Mouse (Mus musculus) thymus, postnatal 14 days (tissue): Measurements from ENCODE around the gene Tppp3.

Experiments
- DNase-seq: peaks from one replicate; pipeline ENCODE4 v3.0.0; 2021

The Tppp3 gene

DNA sequence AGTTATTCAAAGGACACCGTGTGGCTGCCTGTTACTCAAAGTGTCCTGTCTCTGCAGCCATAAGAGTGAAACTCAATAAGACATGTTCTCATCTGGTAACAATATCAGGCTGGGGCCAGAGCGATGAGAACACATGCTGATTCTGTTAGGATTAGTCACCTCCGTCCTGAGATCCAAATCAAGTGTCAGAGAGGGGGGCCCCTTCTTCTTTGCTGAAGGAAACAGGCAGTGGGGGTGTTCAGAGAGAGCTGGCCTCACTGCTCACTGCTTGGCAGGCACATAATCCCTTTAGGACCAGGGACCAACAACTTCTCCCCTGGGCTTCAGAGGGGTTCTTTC, 12.7 kb upstream of the Tppp3 start:
- DNase-seq: no peak

DNA sequence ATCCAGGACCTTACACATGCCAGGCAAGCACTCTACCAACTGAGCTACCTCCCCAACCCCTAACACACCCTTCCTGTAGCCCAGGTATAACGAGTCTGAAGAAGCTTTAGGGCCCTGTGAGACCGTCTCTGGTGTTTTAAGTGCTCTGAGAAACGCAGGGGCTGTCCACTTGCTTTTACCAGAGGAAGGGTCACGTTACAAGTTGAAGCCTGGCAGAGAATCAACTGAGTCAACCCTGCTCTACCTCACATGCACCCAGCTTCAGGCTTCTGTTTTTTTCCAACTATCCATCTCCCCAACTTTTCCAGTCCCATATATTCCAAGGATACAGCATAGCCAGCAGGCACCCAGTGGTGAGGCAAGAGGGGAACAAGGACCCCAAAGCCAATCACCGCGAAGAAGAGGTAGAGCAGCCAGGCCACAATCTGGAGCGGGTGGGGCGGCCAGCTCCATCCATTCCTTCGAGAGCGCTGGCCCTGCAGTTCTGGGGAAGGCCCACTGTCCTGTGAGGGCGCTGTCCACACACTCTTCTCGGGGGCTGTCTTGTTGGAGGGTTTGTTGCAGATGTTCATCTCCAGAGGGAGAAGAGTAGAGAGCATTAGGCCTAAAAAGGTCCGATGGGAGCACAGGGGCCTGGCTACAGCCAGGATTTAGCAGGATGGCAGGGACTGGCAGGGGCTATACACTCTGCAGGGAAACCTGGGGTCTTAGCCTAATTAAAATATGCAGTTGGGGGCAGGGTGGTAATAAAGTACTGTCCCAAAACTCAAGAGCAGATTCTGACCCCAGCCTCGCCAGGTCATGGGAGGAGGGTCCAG, 12.1 kb upstream of the Tppp3 start:
- DNase-seq: no peak

DNA sequence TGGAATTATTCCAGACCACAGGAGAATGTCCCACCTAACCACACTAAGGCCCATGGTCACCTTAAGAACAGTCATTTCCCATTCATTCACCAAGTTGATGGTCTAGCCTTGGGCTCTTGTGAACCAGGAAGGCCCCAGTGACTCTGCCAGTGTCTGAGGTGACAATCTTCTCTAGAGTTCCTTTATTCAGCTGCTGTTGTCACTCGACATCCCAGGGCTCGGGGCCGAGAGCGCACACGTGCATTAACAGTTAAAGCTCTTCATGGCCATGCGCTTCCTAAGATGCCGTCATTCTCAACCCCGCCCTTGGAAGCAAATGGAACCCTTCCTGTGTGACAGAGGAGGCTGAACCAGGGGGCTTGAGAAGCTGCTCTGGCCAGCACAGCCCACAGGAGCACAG, 10.8 kb upstream of the Tppp3 start:
- DNase-seq: no peak

DNA sequence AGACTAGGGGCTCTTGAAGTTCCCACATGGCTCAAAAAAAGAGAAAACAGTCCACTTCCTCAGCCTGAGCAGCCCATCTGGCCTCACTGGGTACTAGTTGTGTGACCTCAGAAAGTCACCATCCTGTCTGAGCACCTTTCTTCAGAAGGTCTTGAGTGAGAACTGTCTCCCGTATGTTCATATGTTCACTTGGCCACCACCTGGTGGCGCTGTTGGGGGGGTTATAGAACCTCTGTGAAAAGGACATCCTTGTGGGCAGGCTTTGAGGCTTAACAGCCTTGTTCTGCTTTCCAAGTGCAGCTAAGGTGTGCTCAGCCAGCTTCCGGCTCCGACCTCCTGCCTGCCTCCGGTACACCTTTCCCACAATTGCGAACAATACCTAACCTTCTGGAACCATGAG, 10.1 kb upstream of the Tppp3 start:
- DNase-seq: peak; percentile 25

DNA sequence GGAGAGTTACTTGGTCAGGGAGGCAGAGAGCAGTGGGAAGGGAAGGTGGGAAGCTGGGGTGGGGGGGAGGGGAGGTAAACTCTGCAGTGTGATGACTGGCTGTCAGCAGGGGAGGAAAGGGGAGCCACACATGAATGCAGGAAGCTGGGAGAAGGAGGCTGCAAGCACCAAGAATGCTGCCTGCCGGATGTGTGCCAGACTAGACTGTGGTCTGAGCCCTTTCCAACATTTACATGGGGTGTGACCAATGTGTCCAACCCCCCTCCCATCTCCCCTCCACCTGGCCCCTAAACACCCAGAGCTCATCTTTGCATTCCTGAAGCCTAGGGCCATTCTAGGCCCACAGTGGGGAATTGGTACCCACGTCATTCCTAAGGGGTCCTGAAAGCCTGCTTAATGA, 9.7 kb upstream of the Tppp3 start:
- no peak for DNase-seq

DNA sequence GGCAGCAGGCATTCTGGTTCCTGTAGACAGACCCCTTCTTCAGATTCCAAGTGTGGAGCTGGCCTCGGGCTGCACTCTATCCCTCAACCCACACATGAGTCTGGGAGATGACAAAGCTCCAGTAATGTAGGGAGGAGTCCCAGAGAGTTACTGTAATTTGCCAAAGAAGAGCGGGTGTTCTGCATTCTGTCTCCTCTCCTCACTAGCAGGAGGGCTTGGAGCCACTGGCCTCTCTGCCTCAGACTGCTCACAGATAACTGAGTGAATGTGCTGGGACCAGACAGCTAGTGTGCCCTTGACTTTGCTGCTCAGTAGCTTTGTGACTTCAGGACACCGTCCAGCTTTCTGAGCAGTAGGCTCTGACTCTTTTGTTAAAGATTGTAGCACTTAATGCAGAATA, 6.5 kb upstream of the Tppp3 start:
- DNase-seq: no peak

DNA sequence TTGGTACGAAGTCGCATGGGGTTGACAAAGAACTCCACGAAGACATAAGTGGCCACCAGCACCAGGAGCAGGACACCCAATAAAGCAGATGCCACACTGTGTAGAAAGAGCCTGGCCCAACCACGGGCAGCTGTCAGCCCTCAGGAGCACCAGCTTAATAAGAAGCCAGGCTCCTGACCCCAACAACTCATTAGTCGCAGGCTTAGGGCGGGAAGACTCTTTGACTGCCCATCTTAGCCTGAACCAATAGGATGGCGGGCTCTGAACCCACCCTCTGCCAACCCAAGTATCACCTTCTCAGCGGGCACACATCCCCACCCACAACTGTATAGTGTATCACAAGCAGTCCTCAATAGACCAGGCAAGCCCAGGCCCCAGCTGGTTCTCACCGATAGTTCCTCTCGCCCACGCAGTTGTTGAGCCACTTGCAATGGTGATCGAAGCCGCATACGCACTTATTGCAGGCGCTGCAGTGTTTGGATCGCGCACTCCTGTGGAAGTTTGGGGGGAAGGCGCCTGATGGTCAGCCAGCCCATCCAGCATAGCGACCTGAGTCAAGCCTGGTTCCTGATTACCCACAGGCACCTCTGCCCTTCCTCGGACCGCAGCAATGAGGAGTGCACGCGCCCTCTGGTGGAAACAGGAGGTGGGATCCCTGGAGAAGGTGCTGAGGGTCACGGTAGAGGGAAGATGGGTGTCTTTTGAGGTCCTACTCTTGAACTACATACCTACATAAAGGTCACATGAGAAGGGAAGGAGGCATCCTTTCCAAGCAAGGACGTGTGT, 5.5 kb upstream of the Tppp3 start:
- peak; percentile 65 for DNase-seq

DNA sequence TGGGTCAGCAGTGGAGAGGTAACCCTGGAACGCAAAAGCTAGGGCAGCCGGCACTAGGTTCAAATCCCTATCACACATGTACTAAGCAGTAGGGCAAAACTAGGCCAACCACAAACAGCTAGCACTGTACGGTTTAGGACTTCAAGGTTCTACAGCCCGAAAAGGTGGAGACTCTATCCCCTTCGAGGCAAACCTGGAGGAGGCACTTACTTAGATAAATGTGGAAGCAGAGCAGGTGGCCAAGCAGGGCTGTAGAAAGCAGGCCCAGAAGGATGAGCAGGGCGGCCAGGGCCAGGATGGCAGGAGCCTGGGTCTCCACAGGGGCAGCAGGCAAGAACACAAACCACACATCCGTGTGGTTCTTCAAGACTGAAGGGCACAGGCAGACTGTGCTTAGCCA, 4.8 kb upstream of the Tppp3 start:
- DNase-seq: no peak

DNA sequence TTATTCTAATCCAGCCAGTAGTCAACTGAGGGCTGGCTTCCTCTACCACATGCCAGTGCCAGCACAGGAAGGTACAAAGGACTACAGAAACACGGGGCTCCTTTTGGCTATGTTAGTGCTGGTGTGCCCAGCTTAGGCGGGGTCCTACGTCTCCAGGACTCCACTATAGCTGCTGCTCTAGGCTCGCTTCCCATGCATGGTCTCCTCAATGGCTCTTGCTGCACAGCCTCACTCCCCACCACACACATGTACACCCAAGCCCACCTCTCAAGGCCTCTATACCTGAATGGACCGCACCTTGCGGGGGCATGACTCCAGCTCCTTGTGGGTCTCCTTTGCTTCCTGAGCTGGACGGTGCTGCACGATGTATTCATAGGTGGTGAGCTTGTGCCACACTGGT, 4.4 kb upstream of the Tppp3 start:
- no peak for DNase-seq

DNA sequence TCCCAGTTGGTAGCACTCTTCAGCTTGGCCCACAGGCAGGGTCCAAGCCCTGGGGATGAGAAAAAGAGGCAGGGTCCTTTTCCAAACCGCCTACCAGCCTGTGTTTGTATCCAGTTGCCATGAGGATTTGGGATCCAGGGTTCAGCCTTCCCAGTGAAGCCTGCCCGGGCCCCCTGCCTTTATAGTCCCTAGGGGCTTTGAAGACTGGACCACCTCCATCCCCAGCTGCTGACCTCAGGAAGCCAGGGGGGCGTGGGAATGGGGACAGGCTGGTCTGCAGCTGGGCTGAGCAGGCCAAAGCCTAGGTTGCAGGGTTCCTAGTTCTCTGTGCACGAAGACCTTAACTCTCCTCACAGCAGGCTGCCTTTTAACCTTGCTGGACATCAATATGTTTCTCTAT, 3.9 kb upstream of the Tppp3 start:
- no peak for DNase-seq

DNA sequence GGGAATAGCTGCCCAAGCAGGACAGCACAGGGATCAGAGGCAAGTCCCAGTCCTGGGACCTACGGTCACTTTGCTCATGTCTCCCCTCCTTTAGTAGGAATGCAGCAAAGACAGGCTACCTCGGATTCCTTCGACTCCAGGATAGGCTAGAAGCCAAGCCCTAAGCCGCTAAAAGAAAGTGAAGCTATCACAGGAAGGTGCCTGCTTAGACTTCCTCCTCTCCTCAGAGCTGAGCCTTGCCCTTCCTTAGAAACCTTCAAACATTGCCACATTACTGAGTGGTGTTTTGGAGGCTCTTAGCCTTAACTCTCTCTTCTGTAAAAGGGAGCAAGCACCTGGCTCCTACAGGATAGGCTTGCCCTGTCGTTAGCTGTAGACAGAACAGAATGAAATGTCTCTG, 3.4 kb upstream of the Tppp3 start:
- DNase-seq: no peak

DNA sequence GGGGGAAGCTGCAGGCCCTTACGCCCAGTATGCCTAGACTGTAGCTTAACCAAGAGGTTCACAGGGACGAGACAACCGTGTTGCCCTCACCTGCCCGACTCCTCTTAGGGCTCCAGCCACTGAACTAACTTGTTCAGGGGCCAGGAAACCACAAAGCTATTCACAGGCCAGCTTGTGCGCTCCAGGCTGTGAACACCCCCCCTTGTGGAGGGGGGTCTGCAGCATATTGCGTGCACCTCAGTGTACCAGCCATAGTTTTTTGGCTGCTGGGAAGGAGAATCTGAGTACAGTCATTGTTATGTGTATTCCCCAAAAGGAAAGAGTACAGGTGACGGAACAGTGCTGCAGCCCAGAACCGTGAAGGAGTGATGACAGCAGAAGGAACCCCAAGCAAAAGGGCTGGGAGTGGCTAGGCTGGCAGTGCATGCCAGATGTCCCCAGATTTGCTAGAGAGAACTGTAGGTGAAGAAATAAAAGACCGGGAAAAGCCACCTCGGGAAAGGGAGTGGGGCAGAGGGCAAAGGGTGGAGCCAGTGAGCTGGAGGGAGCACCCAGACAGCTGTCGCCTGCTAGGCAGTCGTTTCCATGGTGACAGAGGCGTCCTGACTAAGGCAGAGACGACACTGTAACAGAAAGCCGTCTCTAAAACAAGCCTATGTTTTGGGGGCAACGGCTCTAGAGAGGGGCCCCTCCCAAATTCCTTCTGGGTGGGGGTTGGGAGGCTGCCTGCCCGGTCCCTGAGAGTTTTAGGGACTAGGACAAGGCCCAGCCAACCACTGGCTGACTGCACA, 2.7 kb upstream of the Tppp3 start:
- peak; percentile 45 for DNase-seq

DNA sequence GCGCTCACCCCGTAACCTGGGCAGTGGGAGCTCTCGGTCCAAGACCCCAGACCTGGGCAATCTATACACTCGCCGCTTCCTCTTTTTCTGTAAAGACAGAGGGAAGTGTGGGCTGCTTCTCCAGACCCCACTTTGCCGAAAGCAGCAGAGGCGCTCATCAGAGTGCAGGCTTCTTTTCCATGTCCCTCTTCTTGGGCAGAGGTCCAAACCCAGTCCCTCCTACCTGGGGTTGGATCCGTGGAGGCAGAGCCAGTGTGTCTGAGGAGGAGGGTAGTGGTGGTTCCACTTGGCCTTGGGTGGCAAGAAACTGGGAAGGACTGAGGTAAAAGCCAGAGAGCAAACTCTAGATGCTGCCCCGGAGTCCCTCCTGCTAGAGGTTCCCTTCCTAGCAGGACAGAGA, 1.7 kb upstream of the Tppp3 start:
- DNase-seq: no peak

DNA sequence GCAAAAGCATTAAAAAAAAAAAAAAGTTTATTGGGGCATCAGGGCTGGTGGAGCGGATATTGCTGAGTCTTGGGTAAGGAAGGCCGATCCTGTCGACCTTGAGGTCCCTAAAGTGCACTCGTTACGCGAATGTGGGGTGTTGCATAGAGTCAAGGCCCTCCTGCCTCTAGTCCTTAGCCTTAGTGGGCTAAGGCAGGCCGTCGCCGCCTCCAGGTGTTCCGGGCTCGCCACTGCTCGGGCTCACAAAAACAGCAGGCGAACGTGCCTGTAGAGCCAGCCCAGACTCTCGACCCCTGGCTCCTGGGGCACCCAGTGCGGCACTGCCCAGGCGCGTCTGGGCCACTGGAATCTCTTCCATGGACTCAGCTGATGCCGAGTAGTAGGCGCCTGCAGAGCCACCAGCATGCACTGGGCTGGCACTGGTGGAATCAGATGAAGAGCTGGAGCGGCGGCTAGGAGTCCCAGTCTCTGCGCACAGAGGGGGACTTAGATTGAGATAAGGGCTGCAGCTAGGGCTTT, 1.1 kb upstream of the Tppp3 start:
- no peak for DNase-seq

DNA sequence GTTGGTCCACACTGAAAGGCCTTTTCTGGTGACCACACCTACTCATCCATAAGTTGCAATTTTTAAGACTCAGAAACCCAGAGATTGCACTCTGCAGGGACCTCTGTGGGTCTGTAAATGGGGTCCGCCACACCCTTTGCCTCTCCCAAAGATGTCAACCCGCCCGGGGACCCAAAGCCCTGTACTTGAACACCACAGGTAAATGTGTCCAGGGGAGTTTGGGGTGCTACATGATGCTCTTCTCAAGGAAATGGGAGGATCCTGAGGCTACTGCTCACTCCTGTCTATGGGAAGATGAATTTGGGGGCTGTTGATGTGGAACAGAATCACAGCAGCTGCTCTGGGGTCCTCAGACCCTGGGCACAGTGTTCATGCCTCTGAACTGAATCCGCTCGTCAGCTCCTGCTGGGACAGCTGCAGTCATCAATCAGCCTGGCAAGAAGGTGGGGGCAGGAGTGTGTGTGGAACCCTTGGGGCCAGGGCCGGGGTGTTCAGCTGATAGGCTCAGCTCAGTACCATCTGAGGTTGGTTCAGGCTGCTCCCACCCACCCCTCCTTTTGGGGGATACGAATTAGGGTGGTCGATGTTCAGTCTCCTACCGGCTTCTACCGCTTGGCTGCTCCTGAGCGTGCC, 529 bp downstream of the Tppp3 start:
- no peak for DNase-seq

DNA sequence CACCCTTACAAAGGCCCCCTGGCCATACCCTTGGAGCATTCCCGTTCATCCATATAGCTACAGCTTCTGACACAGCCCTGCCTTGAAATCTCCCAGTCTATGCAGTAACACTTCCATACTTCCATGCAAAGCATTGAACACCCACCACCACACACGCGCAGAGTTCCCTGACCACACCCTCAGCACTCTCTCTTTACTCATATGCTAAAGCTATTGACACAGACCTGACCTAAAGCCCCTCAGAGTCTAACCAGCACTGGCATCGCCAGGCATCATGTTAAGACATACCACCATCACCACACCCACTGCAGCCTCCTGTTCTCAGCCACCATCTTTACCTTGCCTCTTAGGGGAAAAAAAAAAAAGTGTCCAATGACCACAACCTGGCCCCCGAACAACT, 1.1 kb downstream of the Tppp3 start:
- DNase-seq: no peak

DNA sequence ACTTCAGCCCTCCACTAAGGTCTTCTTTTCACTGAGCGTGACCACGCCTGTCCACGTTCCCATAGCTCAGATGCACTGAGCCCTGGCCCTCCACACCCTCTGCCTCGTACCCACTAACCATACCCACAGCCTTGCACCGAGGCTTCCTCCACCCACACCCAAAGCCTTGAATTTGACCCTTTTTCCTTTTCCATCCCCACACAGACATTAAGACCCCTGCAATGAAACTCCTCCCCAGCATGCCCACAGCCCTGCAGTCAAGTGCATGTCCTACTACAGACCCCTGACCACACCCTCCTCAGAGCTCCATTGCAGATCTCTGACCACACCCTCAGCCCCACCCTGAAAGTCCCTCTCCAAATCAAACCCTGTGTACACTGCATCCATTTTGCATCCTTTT, 1.5 kb downstream of the Tppp3 start:
- DNase-seq: no peak

DNA sequence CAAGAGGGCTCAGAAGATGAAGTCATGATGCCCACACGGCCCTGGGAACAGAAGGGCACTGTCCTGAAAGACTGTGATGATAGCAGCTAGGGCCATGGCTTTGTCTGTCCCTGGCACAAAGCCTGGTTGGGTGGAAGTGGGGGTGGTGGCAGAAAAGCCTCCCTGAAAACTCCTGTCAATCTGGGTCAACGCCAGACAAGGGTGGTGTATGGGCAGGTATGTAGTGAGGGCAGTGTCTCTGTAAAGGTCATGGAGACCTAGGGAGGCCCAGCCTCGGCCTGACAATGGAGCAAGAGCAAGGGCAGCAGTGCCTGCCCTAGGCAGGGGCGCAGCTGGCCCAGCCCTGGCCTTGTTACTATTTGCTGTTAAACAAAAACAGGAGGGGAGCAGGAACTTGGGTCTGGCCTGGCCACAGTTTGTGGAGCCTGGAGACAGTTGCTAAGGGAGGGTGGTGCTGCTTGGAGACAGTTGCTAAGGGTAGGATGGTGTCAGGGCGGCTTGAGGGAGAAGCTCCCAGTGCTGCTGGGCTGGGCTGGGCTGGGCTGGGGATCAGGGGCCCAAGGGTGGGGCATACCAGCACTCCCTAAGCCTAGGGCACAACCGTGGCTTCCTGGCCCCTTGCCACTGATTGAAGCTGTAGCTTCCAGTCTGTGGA, 2.2 kb downstream of the Tppp3 start:
- DNase-seq: no peak

DNA sequence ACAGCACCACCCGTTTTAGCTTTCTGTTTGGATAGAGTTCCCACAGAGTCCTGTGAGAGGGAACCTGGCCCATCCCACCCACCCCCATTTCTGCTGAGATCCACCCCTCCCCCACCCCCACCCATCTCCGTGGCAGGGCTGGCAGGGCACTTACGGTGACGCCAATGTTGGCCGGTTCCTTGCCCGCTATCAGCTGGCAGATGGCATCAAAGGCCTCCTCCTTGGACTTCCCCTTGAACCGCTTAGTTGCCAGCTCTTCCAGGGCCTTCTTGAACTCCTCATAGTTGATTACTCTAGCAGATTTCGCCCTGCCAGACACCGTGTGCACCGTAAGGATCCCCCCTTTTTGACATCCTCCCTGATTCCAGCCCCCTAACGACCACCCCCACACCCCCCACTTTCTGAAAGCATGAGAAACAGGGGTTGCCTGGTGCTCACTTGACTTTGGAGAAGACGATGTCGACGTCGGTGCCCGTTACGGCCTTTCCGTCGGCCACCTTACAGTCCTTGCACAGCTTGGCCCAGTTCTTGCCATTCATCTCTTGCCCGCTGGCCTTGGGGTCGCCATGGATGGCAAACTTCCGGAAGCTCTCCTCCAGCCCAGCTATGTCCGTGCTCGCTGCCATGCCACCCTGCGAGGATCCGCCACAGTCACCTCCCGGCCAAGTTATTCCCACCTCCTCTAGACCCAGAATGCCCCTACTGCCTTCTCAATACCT, 3.2 kb downstream of the Tppp3 start:
- DNase-seq: no peak

DNA sequence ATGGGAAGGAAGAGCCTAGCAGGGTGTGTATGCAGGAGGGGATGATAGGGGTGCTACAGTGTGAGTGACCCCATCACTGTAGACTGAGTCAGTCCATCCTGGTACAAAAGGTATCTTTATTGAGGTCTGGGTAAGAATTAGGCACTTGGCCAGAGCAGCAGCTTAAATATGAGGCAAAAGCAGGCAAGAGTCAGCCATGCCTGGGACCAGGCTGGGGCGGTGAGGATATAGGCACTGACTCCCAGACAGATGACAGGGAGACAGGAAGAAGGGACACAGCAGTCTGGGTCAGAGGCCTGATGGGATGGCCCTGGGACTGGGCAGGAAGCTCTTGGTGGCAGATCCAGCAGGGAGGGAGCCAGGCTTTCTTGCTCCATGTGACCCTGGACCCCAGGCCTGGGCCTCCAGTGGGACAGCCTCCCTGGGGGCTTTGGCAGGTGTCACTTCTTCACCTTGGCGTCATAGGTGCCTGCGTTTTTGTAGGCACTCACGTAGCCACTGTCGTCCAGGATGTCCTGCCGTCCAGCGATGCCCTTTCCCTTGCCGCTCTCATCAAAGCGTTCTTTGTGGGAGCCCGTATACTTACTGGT, 3.8 kb downstream of the Tppp3 start:
- no peak for DNase-seq

DNA sequence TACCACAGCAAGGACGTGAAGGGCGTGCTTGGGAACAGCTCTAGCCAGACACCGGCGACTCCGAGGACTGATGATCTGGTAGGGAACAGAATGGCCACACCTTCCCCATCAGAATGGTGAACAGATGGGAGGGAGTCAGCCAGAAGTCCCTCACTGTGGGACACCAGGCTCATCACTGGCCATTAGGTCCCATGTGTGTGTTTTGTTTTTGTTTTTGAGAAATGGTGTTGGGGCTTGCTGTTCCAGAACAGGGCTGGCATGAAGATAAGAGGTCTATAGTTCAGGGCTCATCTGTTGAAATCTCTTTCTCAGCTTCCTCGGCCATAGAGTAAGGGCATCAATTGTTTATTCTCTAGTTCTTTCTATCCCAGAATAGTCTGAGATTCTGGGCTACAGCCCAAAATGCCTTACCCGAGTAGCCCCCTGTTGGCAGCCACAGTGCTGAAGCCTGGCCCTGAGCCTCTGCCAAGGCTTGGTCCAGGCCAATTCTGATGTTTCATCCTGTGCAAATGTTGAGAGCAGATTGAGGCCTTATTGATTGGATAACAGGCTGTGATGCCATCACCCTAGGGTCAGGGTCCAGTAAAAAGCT, 4.5 kb downstream of the Tppp3 start:
- no peak for DNase-seq
